Mouse (Mus musculus) brain, adult 10 weeks (tissue): ENCODE data around the gene Ngrn. TPM values are rescaled to one million over a fixed set of nuclear protein-coding genes. Genes with fewer than 3 reads are reported as not detected.

Experiments used
- polyA plus RNA-seq: library from polyadenylated mRNA; stranded (reverse); fragments of 350-450 nt; fragmentation: Illumina TruSeq; extraction: RNeasy Lipid Tissue Mini Kit (QIAGEN cat#74804); gene quantifications from one replicate; pipeline ENCODE4 v1.2.3, GENCODE M21; 2015; ENCODE audit warnings: low read depth, low replicate concordance

The Ngrn gene
- polyA plus RNA-seq: 62.8 TPM

GRCm38 (mm10) chr7:80260625-80261371 is at the start of gene Ngrn:
Ngrn (plus strand) TSS chr7:80261215.

GRCm38 (mm10) chr7:80232489-80233029 is 28.5 kb upstream of the Ngrn start, which contains the start of the genes Cib1 and Gdpgp1:
Cib1 (minus strand) TSS chr7:80232813.
Gdpgp1 (plus strand) TSS chr7:80232865.

GRCm38 (mm10) chr7:80246148-80246721 is 14.8 kb upstream of the Ngrn start, which contains the start of gene Ttll13:
Ttll13 (plus strand) TSS chr7:80246376.

GRCm38 (mm10) chr7:80268897-80269750 is 8.1 kb downstream of the Ngrn start, which contains the start of gene Vps33b:
Vps33b (plus strand) TSS chr7:80269649.

GRCm38 (mm10) chr7:80294062-80294763 is 33.2 kb downstream of the Ngrn start, which contains the start of gene Prc1:
Prc1 (plus strand) TSS chr7:80294450.

Other genes with a start within 250 kb of the Ngrn start
- gene Zfp710, start 236.4 kb upstream of the Ngrn start, polyA plus RNA-seq: 11.7 TPM
- 62.9 TPM for gene Idh2, start 145.8 kb upstream of the Ngrn start, polyA plus RNA-seq
- gene Sema4b, start 74.4 kb upstream of the Ngrn start, polyA plus RNA-seq: 6.8 TPM
- 41.7 TPM for gene Cib1, start 28.4 kb upstream of the Ngrn start, polyA plus RNA-seq
- 5.0 TPM for gene Gdpgp1, start 28.4 kb upstream of the Ngrn start, polyA plus RNA-seq
- 0.54 TPM for gene Ttll13, start 14.8 kb upstream of the Ngrn start, polyA plus RNA-seq
- gene Vps33b, start 8.4 kb downstream of the Ngrn start, polyA plus RNA-seq: 17.2 TPM
- 1.1 TPM for gene Prc1, start 33.2 kb downstream of the Ngrn start, polyA plus RNA-seq
- gene Rccd1, start 63.2 kb downstream of the Ngrn start, polyA plus RNA-seq: 15.3 TPM
- 24.8 TPM for gene Unc45a, start 79.8 kb downstream of the Ngrn start, polyA plus RNA-seq
- 52.0 TPM for gene Hddc3, start 81.9 kb downstream of the Ngrn start, polyA plus RNA-seq
- gene Man2a2, start 110.2 kb downstream of the Ngrn start, polyA plus RNA-seq: 108 TPM
- gene Fes, start 126.7 kb downstream of the Ngrn start, polyA plus RNA-seq: 3.5 TPM
- gene Furin, start 144.2 kb downstream of the Ngrn start, polyA plus RNA-seq: 18.4 TPM